Mouse (Mus musculus) c-Kit-positive CD71-positive TER-119-negative erythroid progenitor cells, embryonic 14.5 days (primary cell): ENCODE measurements around the gene Naa35.

Experiments used
- DNase-seq: peaks from one replicate; pipeline ENCODE4 v3.0.0-alpha.2; 2013; ENCODE audit warnings: low read depth

Gene Naa35

DNA sequence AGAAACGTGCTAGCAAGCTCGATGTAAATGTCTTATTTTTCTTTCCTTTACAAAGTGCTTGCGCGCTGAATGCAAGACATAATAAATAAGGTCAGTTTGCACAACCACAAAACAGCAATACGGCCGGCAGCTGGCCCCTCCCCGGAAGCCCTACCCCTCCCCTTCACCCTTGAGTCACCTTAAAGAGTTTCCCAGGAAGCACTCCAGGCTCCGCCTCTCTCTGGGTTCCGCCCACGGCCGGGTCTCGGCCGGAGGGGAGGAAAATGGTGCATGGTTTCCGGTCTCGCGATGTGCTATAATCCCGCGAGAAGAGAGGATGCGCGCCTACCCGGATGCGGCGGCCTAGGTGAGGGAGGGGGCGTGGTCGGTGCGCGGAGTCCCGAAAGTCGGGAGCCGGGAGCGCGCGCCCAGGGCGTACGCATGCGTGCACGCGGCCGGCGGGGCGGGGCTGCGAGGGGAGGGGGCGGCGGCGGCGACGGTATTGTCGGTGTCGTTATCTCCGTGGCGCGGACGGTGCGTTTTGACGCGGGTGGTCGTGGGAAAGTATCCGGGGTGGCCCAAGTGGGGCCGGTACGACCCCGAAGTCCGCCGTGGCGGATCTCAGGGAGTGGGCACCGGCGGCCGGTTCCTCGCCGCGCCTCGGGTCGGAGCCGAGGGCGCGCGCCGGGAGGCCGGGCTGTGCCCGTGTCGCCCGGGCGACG lies at the start of gene Naa35, which contains the start of gene Agtpbp1:
TSS of gene Naa35 (plus strand) at position 313 of the 701 bp plus-strand sequence.
TSS of gene Agtpbp1 (minus strand) at position 281 of the 701 bp plus-strand sequence.
- DNase-seq: peak; percentile 99

DNA sequence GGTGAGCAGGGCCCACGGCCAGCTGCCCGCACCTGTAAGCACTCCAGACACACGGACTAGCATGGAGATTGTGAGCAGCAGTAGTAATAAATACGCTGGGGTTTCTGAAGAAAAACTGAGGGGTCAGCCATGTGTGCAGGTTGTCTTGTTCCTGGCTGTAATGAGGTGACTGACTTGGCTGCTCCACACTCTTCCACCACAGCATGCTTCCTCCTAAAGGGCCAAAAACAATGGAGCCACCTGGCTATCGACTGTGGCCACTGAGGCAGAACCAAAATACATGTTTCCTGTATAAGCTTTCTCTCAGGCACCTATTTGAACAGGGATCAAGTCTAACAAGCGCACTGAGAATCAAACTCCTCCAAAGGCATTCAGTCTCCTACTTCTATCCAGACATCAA lies 49.3 kb upstream of the Naa35 start:
- no peak for DNase-seq

DNA sequence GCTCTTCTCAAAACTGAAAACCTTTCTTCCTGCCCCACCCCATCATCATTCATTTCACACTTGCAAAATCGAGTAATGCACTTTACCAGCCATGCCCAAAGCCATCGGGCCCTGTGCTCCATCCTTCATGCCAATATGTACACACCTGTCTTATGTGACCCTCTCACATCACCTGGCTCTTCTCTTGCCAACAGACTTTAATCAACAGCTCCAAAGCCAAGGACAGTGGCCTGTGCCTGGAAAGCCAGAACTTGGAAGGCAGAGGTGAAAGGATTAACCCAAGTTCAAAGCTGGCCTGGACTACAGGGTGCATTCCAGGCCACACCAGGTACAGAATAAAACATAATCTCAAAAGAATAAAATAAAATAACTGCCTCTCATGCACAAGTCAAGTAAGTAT lies 48.4 kb upstream of the Naa35 start:
- no peak for DNase-seq

DNA sequence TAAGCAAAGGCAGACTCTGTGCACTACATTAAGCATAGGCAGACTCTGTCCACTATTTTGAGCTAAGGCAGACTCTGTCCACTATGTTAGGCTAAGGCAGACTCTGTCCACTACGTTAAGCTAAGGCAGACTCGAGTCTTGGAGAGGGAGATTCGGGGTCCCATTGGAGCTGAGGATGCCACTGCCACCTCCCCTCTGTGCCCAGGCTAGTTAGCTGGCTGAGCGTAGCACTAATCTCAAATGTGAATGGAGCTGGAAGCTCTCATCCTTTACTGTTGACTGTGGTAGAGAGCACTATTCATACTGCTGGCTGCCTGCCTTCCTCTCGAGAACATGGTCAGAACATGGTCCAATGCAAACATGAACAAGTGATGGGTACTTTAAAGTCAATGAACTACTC lies 46.4 kb upstream of the Naa35 start:
- DNase-seq: no peak

DNA sequence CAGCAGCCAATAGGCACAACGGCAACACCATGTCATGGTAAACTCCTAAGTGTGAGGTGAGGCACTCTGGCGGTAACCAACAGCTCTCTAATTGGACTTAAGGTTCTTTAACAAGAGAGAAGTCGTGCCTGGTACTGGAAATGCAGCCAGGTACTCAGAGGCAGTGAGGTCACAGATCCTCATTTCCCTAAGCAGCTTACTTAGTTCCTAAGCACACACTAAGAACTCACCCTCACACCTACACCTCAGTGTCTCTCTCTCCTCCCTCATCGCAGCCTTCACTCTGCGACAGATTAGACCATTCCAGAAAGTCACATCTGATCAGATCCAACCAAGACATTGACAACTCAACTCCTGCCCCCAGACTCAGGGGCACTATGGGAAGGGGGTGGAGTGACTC lies 45.0 kb upstream of the Naa35 start:
- no peak for DNase-seq

DNA sequence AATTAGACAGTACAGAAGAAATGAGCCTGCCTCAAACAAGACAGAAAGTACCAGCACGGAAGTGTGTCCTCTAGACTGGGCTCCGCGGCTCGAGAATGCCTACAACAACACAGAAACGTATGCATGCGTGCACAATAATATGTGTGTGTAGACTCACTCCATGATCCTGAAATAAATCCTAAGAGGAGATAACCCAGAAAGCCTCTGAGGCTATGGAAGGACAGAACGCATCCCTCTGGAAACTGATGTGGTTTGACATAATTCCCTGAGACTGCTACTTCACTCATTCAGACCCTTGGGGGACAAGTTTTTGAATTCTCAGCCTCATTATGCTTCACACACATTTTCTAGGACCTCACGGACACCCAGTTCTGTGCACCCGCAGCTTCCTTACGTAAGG lies 42.6 kb upstream of the Naa35 start:
- no peak for DNase-seq

DNA sequence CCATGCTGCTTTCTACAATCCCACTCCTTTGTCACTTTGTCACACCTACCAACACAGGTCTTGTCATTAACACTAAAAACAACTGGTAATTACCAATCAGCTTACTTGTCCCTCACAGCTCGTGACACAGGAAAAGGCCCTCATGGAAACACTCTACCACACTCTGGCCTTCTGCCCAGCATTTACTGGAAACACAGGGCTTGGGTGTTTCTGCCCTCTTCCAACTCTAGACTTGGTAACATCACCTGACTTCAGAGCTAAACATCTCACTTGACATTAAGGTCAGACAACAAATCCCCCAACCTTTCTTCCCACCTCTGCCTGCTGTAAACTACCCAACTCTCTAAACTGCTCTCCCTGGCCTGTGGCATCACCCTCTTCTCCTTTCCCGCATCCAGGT lies 38.0 kb upstream of the Naa35 start:
- no peak for DNase-seq

DNA sequence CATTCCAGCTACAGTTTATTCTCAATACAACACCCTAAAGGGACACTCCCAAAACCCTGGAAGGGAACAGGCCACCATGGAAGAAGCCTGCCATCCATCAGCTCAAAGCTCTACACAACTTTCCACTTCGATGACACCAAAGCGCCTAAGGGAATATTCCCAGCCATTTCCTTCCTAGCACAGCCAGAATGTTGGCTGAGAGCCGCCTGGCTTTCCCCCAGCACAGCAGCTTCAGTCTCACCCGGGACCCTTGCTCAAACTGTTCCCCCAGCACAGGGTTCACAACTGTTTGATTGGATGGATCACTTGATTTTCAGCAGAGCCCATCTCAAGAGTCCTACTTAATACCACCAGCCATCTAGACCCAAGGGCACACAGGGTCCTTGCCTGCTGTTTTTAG lies 37.3 kb upstream of the Naa35 start:
- no peak for DNase-seq

DNA sequence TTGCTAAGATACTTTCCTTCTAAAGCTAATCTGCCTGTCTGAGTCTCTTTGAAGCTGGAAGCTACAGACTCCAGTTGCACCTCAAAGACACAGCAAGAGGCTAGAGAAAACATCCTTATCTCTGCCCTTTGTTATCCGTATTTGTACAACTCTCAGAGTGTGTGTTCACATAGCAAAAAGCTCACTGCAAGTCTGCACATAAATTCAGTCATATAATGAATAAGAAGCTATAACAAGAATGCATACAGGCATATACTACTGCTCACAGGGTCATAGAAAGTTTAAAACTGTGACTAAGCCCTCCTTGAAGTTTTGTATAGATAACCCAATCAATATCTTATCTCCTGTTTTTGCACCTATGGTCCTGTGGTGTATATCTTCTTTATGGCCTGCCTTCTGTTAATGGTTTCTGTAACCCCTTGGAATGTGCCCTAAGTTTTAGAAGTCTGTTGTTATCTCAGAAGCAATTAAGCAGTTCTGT lies 35.7 kb upstream of the Naa35 start:
- no peak for DNase-seq

DNA sequence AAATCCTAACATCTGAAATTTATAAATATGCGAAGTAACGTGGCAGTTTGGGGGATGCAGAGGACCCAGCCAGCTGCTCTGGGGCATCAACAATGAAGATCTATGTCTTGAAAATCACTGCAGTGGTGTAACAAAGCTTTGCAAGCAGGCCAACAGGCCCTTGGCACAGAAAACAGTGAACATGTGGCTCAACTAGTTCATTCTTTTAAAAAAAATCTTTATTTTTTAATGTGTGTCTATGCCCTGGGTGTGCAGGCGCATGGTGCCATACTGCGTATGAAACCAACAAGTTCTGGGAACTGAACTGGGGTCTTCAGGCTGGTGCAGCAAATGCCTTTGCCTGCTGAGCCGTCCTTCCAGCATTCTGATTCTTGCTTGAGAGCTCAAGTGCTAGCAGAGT lies 32.8 kb upstream of the Naa35 start:
- no peak for DNase-seq

DNA sequence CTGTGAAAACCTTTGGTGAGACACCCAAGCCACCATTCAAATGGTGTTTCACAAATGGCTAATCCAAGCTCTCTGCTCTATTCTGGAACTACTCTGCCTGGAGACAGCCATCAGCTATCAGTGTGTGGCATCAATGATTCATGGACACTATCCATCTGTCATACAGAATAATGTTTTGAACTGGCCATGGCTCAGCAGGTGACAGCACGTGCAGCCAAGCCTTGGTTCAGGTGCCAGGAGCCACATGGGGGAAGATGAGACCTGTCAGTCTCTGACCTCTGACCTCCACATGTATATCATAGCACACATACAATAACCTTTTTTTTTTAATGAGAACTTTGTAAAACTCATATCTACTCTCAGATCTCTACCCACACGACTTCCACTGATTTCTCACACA lies 32.3 kb upstream of the Naa35 start:
- no peak for DNase-seq

DNA sequence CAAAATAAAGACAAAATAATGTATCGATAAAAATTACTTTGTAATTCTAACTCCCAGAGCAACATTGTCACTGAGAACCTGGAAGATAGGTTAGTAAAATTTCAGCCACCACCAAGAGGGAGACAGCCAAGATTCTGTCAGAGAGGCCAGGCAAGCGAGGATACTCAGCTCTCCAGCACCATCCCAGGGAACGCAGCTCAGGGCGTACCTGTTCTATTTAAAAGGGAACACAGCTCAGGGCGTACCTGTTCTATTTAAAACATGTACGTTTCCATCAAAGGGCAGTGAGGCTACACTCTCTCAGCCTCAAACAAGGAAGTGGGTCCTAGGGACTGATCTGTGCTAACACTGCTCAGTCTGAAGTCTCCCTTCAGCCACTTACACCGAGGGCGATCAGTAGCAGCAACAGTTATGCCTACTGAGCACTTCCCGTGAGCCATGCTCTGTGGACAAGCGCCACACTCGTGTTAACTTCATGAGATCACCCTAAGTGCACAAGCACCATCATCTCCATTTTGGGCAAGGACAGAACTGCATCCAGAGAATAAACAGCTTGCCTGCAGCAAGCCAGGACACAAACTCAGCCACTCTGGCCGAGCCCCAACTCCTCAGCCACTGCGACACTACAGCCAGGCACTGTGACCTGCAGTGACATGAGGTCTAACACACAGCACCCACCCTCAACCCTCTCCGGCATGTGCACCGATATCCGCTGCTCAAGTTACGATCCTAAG lies 30.1 kb upstream of the Naa35 start:
- no peak for DNase-seq

DNA sequence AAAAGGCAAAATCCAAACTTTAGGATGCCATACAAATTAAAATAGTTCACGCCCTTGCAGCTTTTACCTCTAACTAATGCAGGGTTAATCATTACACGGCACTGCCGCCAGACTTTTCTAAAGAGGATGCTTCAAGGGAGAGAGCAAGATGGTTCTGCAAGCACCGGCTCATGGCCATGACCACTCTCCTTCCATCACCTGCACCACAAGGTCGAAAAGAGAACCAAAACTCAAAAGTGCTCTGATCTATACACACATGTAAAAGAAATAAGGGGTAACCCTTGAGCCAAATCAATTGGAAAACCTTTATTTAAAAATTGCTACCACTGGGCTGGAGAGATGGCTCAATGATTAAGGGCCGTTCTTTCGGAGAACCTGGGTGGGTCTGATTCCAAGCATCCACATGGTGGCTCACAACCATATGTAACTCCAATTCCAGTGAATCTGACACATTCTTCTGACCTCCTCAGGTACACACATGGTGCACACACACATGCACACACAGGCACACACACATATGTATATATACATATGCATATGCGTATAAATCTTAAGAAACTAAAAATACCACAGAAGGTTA lies 29.4 kb upstream of the Naa35 start:
- no peak for DNase-seq

DNA sequence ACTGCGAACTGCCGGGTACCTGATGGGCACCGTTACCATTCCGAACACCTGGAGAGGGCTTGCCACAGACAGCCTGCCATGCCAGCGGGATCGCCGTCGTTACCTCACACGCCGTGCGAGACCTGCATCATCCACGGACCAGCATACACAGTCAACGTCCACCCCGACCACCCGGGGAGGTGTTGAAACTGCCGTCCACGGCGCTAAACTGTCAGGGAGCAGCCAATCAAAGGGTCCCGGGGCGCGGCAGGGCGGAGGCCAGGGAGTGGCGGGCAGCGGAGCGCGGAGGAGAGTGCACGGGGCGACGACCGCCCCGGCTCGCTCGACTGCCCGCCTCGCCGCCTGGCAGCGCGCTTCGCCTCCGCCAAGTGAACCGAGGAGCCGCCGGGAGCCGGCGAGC lies 28.4 kb upstream of the Naa35 start:
- DNase-seq: no peak

DNA sequence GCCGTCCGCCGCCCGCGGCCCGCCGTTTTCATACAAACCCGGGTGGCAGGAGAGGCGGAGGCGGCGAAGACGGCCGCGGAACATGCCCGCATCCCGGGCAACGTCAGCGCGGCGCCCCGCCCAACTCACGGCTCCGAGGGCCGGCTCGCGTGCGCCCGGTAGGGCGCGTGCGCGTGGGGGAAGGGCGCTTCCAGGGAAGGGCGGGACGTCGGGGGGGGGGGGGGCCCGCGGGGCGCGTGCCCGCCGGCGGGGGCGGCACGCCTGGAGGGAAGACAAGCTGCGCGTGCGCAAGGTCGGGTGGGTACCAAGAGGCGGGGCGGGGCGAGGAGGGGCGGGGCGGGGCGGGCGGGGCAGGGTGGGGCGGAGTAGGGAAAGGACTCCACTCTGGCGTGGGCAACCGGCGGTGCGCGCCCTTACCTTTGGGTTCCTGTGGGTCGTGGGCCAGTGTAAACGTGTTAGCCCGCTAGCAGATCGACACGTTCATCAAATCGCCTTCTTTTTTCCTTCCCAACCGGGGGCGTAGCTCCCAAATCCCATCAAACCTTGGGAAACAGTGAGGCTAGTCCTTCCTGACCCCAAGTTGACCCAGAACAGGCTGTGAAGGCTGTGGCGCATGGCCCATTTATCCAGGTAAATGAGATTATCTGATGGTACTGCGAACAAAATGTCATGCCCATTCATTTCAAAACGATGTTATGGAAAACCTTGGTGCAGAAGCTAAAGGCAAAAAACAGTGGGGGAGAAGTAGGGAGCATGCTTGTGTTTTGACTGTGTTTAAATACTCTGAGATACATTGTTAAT lies 27.7 kb upstream of the Naa35 start:
- peak; percentile 58 for DNase-seq

DNA sequence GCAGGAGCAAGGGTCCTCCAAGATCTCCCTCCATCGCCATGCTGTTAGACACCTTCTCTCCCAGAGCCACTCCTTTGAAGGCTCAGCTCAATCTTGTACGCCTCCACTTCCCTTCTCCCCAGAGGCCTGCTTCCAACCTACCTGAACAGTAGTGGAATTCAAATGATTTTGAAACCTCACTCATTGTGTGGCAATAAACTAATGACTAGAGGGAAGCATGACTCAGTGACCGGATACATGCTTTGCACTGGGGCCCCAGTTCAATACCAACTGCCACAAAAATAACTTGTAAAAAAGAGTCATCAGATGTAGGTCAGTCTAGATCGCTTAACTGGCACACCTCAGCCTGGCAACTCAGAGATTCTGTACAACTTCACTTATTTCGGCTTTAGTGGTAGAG lies 26.3 kb upstream of the Naa35 start:
- no peak for DNase-seq

DNA sequence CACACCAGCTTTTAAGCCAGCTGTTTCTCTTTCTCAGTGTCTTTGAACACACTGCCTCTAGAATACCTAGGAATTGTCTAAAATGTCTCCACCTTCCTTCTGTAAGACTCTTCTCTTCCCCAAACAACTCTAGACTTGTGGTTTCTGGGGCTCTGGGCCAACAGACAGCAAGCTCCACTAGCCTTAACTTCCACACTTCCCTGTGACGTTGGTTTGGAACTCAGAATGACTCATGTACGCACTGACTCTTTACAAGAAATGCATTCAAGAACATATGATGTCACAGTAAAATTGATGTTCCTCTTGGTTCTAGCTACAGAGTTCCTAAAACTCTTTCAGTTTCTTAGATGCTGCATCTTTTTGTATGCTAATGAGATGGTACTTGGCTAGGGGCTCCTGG lies 22.6 kb upstream of the Naa35 start:
- no peak for DNase-seq

DNA sequence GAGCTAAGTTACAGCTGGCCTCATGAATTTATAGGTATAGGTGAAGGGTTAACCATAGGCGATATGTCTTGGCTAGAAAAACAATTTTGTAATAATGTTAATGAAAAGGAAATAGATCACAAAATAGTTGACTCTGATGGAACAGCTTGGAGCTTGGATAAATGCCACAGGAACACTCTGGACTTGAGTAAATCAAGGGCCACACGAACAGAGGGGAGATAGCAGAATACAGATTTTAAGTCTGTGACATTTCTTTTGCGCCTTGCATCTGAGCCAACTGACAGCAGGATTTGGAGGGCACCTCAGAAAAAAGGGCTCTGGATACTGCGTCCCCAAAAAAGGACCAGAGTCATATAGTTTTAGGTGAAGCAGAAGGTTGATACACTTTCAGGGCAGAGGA lies 20.6 kb upstream of the Naa35 start:
- no peak for DNase-seq

DNA sequence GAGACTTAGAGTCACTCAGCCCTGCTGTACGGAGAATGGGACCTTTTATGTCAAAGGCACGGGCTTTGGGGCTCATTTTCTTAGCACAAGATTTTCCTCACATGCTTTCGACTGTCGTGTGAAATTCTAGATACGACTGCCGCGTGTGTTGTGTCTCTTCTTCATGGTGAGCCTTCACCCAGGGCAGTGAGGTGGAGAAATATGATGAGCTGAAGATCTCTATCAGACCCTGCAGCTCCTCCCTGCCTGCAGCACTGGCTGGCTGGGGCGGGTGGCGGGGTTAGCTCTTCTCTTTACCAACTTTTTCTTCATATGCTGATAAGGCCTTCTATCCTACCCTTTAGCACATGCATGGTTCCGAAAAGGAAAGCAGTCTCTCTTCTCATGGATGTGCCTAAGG lies 20.1 kb upstream of the Naa35 start:
- DNase-seq: no peak

DNA sequence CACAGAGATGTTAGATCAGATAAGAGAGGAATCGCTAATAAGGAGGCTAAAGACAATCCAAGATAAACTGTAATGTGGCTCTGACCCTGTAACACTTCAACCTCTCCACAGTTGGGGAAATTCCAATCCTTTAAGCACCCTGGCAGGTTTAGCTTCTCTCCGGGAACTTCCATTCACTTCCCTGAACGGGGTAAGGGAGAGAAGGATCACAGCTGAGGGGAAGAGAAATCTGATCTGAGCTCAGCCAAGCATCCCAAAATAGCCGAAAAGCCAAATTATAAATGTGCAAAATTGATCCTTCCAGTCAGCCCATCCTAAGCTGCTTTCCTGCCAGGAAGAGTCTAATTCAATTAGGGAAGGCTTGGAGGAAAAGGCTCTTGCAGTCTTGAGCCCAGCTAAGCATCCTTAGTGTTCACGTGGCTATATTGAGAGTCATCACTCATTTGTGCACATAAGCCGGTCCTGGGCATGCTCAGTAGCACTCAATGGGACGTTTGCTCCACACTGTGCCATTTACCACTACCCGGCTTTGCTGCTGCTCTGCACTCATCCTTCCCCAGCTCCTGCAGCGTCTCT lies 19.0 kb upstream of the Naa35 start:
- DNase-seq: no peak

DNA sequence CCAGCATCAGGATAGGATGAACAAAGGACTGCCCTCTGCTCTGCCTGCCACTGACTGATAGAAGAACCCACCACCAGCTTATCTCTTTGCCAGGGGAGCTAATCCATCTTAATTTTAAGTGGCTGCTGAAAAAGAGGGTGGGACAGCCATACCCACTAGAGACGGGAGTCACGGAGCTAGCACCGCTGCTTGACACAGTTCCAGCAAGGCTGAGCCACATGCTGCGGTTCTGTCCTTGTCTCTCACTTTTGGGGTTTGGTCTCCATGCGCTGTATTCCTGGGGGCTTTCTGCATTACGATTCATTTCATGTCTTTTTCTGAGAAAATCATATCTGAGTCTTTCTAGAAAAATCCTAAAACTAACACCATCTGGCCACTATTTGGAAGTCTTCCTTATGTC lies 14.0 kb upstream of the Naa35 start:
- no peak for DNase-seq

DNA sequence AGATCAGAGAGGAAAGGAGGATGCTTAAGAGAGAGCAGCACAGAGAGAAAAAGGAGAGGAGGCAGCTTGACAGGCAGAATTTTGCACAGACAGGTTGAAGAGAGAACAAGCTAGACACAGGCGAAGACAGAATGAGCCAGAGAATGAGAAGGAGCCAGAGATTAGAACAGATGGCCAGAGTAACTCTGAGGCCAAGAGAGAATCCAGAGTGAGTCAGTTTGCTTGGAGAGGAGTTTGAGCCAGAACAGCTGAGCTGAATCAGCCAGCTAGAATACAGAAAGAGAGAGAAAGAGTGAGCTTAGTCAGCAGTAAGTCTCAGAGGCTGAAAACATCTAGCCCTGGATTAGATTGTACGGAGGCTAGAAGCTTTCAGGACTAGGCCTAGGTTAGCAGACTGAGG lies 12.5 kb upstream of the Naa35 start:
- DNase-seq: no peak
